Mouse (Mus musculus) hindbrain, embryonic 12.5 days (tissue): ENCODE measurements around the gene Shoc2. TPM values are rescaled to one million over a fixed set of nuclear protein-coding genes. Genes with fewer than 3 reads are reported as not detected.

Experiments
- ATAC-seq: fragments of 200-750 bp; cut with Nextera tagmentation; 2 replicates; pipeline ENCODE4 v1.8.0; 2017; ENCODE audit warnings: moderate TSS enrichment; ENCODE audit not compliant: low FRiP score
- H3K27ac ChIP-seq: fragments of 300-500 bp; sonication (generic); 2 replicates; pipeline ENCODE4 v1.5.1; 2016; ENCODE audit warnings: mild to moderate bottlenecking
- H3K27me3 ChIP-seq: fragments of 300-500 bp; sonication (generic); 2 replicates; pipeline ENCODE4 v1.6.1; 2016; ENCODE audit warnings: mild to moderate bottlenecking
- H3K36me3 ChIP-seq: fragments of 300-500 bp; sonication (generic); 2 replicates; pipeline ENCODE4 v1.6.1; 2016; ENCODE audit warnings: mild to moderate bottlenecking
- H3K4me1 ChIP-seq: fragments of 300-500 bp; sonication (generic); 2 replicates; pipeline ENCODE4 v1.6.1; 2016
- H3K4me2 ChIP-seq: fragments of 300-500 bp; sonication (generic); replicated peaks from 2 replicates; pipeline ENCODE4 v1.6.1; 2016; ENCODE audit warnings: mild to moderate bottlenecking
- H3K4me3 ChIP-seq: fragments of 300-500 bp; sonication (generic); 2 replicates; pipeline ENCODE4 v1.5.1; 2016; ENCODE audit warnings: mild to moderate bottlenecking
- H3K9ac ChIP-seq: fragments of 300-500 bp; sonication (generic); 2 replicates; pipeline ENCODE4 v1.6.1; 2016; ENCODE audit warnings: mild to moderate bottlenecking, moderate library complexity
- H3K9me3 ChIP-seq: fragments of 300-500 bp; sonication (generic); replicated peaks from 2 replicates; pipeline ENCODE4 v1.6.1; 2016; ENCODE audit warnings: mild to moderate bottlenecking
- WGBS: fragments of 180-500 bp; shearing (Covaris S2); methylation state at CpG from one replicate; pipeline ENCODE4 v1.1.7; 2016; 5-methylcytosine and 5-hydroxymethylcytosine counted together
- polyA plus RNA-seq: library from polyadenylated mRNA; unstranded; fragments of >200 nt; fragmentation: Nextera tagmentation; extraction: Ambion mirVana; gene quantifications from 2 replicates; pipeline ENCODE4 v1.2.1, GENCODE M21; 2016

Shoc2 gene
- 73.3 and 77.5 TPM in 2 replicates for polyA plus RNA-seq

GRCm38 (mm10) chr19:53943802-53944785 is at the start of gene Shoc2, which contains the start of gene Bbip1:
Gene Shoc2 (plus strand): TSS chr19:53944306.
Gene Bbip1 (minus strand): TSS chr19:53944627.
- H3K4me3 ChIP-seq = peak within 1 kb of the TSS; percentile 96
- peak; percentile 96 for ATAC-seq
- peak within 1 kb of the TSS; percentile 53 for H3K4me2 ChIP-seq
- no peaks in the 10 kb centered on the region for H3K27me3 ChIP-seq
- no peaks in the 10 kb centered on the region for H3K9me3 ChIP-seq
- peaks cover 14% of the 10 kb centered on the region for H3K4me1 ChIP-seq
- H3K36me3 ChIP-seq = peaks cover 4% of the 10 kb centered on the region
- H3K9ac ChIP-seq = peak within 1 kb of the TSS; percentile 99
- WGBS = under 1% methylated on average over 62 of the region's 62 CpGs
- peak within 1 kb of the TSS; percentile 98 for H3K27ac ChIP-seq

DNA sequence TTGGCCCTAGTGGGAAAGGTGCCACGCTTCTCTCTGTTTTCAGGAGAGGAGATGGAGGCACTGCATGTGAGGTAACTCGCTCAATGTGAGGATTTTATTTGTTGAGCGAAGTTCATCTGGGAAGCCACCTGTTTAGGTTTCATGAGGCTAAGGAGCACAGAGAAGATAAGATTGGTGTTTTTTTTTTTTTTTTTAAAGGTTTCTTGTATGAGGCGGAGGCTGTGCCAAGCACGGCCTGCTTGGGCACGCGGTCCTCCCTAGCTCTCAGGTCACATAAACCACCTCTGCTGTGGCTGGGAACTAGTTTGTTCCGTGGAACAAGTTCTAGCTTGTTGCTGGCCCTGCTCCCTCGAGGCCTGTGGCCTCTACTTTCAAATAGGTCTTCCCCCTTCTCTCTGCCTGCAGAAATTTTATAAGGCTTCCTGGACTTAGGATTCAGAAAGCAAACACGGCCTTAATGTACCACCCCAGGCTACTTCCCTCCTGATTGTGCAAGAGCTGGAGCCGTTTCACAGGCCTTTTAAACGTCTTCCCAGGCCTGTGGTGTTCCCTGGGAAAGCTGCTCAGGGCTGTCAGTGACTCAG is 49.5 kb upstream of the Shoc2 start:
- no peak for ATAC-seq
- H3K36me3 ChIP-seq = no peaks in the 10 kb centered on the region
- H3K9ac ChIP-seq = no peak overlapping the region
- no peak overlapping the region for H3K4me3 ChIP-seq
- no peaks in the 10 kb centered on the region for H3K9me3 ChIP-seq
- no peaks in the 10 kb centered on the region for H3K27me3 ChIP-seq
- 80% methylated on average over 12 of the region's 12 CpGs for WGBS
- no peak overlapping the region for H3K27ac ChIP-seq
- 0 out of 2 replicates have a peak, but pooled peaks cover 5% of the 10 kb centered on the region for H3K4me1 ChIP-seq
- H3K4me2 ChIP-seq = no peak overlapping the region

DNA sequence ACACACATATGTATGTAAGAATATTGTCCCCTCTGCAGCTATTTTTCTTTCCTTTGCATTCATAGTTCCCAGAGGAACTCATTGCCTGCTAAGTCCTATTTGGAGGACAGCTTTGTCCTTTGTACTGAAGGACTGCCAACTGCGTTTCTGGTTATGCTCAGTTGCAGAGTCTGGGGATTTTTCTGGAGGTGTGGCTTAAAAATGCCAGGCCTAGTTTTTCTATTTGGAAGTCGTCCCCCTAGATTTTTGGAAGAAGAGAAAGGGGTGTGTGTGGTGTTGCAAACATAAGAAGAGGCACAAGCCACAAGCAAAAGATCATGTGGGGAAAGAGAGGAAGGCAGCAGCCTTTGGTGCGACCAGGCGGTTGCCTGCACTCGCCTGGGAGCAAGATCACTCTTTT is 46.1 kb upstream of the Shoc2 start:
- Histone ChIP-seq H3K27me3 (no peaks in the 10 kb centered on the region), H3K4me1 (peaks cover 10% of the 10 kb centered on the region), H3K36me3 (no peaks in the 10 kb centered on the region), H3K27ac (no peak overlapping the region), H3K4me2 (no peak overlapping the region), H3K9me3 (no peaks in the 10 kb centered on the region), H3K4me3 (no peak overlapping the region), H3K9ac (no peak overlapping the region)
- WGBS = 75% methylated on average over 5 of the region's 5 CpGs
- ATAC-seq = no peak

DNA sequence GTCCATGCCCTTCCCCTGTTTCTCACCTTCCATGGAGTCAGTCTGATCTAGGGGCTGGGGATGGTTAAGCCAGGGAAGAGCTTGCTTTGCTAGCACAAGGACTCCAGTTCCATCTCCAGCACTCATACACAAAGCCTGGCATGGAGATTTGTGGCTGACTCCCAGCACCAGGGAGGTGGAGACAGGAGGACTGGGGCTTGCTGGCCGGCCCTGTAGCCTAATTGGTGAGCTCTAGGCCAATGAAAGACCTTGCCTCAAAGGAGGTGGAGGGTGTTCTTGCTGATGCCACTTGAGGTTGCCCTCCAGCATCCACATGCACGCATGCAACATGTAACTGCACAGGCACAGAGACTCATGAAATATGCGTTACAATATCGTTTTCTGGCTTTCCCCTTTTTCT is 45.6 kb upstream of the Shoc2 start:
- Histone ChIP-seq H3K4me1 (peaks cover 10% of the 10 kb centered on the region), H3K4me3 (no peak overlapping the region), H3K9ac (no peak overlapping the region), H3K4me2 (no peak overlapping the region), H3K27ac (no peak overlapping the region), H3K9me3 (no peaks in the 10 kb centered on the region), H3K27me3 (no peaks in the 10 kb centered on the region), H3K36me3 (no peaks in the 10 kb centered on the region)
- WGBS = 75% methylated on average over 4 of the region's 4 CpGs
- ATAC-seq = no peak

DNA sequence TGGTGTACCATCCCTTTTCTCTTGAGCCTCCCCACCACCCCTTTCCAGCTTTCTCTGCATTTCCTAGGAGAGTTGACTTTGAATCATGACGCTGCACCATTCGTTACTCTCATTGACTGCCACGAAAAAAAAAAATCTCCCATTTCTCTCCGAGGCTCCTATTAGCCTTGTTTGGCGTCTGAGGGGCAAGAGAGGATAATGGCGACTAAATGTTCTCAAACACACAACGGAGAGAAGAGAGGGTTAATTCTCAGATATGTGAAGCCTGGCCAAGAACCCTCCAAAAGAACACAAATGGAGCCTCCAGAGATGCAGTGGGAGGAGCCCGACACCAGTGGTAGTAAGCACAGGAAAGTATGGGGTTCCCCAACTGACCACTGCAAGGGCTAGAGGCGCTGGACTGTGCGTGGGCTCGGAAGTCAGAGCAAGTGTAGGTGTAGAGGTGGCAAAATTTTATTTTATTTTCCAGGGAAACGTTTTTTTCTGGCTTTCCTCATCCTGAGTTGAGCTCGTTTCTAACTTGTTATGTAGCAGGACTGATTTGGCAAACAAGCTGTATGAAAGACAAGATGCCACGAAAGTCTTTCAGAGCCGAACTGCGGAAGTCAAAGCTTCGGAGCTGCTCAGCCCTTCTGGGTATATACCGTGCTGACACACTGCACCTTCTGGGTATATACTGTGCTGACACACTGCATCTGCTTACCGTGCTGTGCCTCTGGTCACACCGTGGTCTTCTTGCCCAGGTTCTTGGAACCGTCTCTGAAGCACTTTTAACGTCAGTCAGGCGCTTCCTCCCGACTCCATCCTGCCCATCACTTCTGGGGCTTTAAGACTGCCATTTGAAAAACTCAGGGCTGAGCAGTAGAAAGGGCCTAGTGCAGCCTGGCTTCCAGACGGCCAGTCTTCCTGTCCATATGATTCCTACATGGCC is 44.9 kb upstream of the Shoc2 start:
- Histone ChIP-seq H3K27me3 (no peaks in the 10 kb centered on the region), H3K9me3 (no peaks in the 10 kb centered on the region), H3K4me3 (no peak overlapping the region), H3K27ac (no peak overlapping the region), H3K4me2 (no peak overlapping the region), H3K4me1 (peaks cover 8% of the 10 kb centered on the region), H3K9ac (no peak overlapping the region), H3K36me3 (no peaks in the 10 kb centered on the region)
- 84% methylated on average over 25 of the region's 25 CpGs for WGBS
- ATAC-seq = no peak

DNA sequence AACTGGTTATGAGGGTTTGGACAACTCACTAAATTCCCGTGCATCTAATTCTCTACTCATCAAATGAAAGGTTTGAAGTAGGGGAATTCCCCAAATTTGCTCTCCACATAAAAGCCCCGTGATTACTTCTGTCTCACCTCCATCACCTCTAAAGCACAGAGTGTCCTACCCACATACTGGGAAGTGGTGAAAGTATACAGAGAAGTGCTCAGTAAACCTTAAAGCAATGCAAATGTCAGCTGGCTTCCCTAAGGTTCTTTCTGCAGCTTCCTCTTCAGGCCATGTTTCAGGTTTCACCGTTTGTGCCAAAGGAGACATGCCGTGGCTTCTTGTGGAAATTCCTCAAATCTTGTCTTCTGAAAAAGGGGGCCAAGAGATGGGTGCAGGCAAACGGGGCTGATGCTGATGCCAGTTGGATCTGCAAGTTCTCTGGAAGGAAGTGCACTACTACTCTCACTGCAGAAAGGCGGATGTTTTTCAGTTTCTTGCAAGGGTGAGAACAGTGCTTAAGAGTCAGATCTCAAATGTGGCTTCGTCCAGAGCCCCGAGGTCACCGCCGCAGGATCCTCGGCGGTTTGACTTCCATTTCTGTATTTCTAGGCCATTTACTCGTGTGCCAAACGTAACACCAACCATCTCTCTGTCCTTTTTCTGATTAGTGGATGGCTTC is 44.0 kb upstream of the Shoc2 start:
- Histone ChIP-seq H3K4me3 (no peak overlapping the region), H3K4me2 (no peak overlapping the region), H3K27ac (no peak overlapping the region), H3K9me3 (no peaks in the 10 kb centered on the region), H3K4me1 (peaks cover 15% of the 10 kb centered on the region), H3K27me3 (no peaks in the 10 kb centered on the region), H3K36me3 (no peaks in the 10 kb centered on the region), H3K9ac (no peak overlapping the region)
- ATAC-seq = no peak
- WGBS = 85% methylated on average over 14 of the region's 14 CpGs

- ATAC-seq = no peak; the same call in 1 of the 2 replicates
- peak overlapping the region; percentile 93 for H3K9ac ChIP-seq
- H3K9me3 ChIP-seq = no peaks in the 10 kb centered on the region
- peak overlapping the region; percentile 90 for H3K27ac ChIP-seq
- 58% methylated on average over 15 of the region's 15 CpGs for WGBS
- H3K4me3 ChIP-seq = peak overlapping the region; percentile 97
- H3K27me3 ChIP-seq = no peaks in the 10 kb centered on the region
- peak overlapping the region; percentile 68 for H3K4me2 ChIP-seq
- peaks cover 20% of the 10 kb centered on the region for H3K4me1 ChIP-seq
- H3K36me3 ChIP-seq = no peaks in the 10 kb centered on the region
These were observed 42.0 kb upstream of the Shoc2 start for GRCm38 (mm10) chr19:53901931-53902738.

DNA sequence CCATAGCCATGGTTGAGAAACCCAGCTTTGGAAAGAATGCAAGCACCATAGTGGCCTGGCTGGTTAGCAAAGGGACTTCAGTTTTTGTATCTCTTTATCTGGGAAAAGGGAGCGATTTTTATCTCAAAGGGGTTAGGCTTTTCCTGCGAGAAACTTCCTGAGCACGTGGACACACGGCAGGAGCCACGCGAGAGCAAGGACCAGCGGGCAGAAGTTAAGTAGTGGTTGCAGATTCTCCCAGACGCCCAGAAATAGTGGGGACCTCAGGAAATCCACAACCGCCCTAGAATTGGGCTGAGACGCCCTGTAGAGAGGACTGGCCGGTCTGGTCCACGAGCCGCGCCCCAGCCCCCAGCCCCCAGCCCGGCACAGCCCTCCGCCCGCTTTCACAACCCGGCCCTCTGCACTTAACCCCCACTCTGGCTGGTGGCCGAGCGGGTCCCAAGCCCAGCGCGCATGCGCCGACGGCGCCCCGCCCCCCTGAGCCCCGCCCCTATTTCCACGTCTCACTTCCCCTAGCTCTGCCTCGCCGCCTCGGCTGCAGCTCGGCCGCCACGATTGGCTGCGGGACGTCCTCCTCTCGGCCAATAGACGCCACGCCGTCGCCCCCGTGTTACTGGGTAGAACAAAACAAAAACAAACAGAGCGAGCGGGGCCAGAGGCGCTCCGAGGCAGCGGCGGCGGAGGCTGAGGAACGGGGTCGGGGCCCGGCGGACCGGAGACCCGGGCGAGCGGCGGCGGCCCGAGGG is 41.2 kb upstream of the Shoc2 start:
- under 1% methylated on average over 61 of the region's 61 CpGs for WGBS
- Histone ChIP-seq H3K9ac (peak overlapping the region; percentile 93), H3K27ac (peak overlapping the region; percentile 90), H3K4me3 (peak overlapping the region; percentile 97), H3K4me1 (peaks cover 20% of the 10 kb centered on the region), H3K27me3 (no peaks in the 10 kb centered on the region), H3K4me2 (peak overlapping the region; percentile 68), H3K9me3 (no peaks in the 10 kb centered on the region), H3K36me3 (no peaks in the 10 kb centered on the region)
- peak; percentile 98 for ATAC-seq

DNA sequence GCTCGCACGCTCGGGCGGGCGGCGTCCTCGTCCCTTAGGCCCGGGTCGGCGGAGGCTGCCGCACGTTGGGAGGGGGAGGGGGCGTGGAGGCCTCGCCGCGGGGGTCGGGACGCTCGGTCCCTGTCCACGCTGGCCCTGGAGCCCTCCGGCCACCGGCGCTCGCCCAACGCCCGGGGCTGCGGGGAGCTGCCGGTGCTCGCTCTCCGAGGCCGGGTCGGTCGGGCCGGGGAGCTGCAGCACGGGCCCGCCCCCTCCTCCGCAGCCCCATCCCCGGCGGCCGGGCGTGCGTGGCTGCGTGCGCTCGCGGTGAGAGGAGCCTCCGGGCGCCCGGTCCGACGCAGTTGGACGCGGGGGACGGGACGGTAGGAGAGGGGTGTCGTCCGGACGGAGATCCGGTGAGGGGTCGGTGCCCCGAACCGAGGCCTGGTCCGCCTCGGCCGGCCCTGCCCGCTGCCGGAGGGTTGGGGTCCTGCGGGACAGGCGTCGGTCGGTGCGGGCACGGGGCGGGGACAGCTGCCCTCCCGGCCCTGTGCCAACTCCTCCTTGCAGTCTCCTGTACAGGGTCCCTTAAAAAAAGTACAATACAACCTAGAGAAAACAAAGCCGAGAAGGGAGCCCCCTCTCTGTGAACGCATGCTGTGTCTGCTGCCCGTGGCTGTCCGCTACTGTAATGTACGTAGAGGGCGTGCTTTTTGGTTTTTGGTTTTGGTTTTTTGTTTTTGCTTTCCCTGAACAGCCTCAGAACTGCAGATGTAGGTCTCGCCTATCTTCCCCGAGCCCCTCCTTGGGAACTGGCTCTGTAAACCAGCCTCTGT is 40.4 kb upstream of the Shoc2 start:
- Histone ChIP-seq H3K27ac (peak overlapping the region; percentile 90), H3K4me2 (peak overlapping the region; percentile 68), H3K9me3 (no peaks in the 10 kb centered on the region), H3K27me3 (no peaks in the 10 kb centered on the region), H3K4me3 (peak overlapping the region; percentile 97), H3K9ac (peak overlapping the region; percentile 93), H3K4me1 (peaks cover 20% of the 10 kb centered on the region), H3K36me3 (no peaks in the 10 kb centered on the region)
- ATAC-seq = peak; percentile 73
- under 1% methylated on average over 75 of the region's 83 CpGs for WGBS
